Mouse (Mus musculus): ENCODE data around the gene Tmem109. TPM values are rescaled to one million over a fixed set of nuclear protein-coding genes. Genes with fewer than 3 reads are reported as not detected.

Tmem109 gene
- 46.2 and 48.4 TPM in 2 replicates for polyA plus RNA-seq (2015; fragmentation: Nextera tagmentation; extraction: Ambion mirVana)

DNA sequence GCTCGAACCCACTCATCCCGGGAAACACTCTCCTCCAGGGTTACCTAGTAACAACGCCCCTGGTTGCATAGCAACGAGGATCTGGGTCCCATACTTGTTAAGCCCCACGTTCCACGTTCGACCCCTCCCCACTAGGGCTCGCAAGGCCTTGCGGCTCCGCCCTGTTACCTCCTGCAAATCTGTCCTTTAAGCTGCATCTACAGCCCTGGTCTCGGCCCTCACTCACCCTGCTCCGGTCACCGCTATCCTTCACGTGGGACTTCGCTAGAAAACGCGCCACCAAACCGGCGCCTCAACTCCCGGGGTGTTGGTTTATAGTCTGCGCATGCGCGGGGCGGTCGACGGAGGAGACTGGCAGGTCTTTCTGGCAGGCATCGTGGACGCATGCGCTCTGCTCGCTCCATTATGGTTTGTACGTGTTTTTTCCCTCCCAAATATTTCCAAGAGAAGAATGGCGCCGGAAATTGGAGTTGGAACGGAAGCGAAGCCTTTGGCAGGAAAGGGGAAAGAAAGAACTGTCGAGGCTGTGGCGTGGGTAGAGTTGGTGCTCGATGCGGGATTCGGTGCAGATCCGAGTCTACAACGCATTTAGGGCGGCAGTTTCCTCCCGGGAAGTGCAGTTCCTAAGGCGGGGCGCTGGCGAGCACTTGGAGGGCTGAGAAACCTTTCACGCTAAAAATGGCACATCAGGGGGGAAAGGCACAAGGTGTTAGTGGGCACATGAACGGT lies at the start of gene Tmem109:
Tmem109 (minus strand) TSS at position 576 of the 729 bp plus-strand sequence.
- peak within 1 kb of the TSS; percentile 78 for H3K9ac ChIP-seq
- H3K4me2 ChIP-seq = peak within 1 kb of the TSS; percentile 94
- peaks cover 27% of the 10 kb centered on the region for H3K4me1 ChIP-seq
- under 1% methylated on average over 49 of the region's 49 CpGs for WGBS
- H3K9me3 ChIP-seq = no peaks in the 10 kb centered on the region
- H3K27ac ChIP-seq = peak within 1 kb of the TSS; percentile 99
- no peaks in the 10 kb centered on the region for H3K27me3 ChIP-seq (replicated peaks)
- ATAC-seq (replicated peaks) = peak; percentile 96
- H3K4me3 ChIP-seq = peak within 1 kb of the TSS; percentile 48
- H3K36me3 ChIP-seq (replicated peaks) = no peaks in the 10 kb centered on the region

DNA sequence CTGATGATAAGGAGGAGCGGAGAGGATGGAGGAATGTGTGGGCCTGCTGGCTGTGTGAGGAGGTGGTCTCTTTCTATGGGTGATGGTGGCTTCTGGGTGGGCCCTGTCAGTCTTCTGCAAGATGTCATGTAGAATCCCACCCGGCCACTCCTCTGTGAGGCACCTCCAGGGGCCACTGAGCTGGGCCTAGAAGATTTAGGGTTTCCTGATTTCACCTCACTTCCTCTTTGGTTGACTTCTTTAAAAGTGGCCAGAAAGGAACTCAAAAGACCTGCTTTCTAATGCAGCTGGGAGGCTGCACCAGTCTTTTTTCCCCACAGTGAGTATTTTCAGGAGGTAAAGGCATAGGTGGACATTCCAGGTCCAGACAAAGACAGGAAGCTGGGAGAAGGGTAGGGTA lies 48.8 kb upstream of the Tmem109 start:
- no peaks in the 10 kb centered on the region for H3K36me3 ChIP-seq (replicated peaks)
- no peak overlapping the region for H3K27ac ChIP-seq
- H3K9me3 ChIP-seq = no peaks in the 10 kb centered on the region
- no peaks in the 10 kb centered on the region for H3K27me3 ChIP-seq (replicated peaks)
- WGBS = 87% methylated on average over 2 of the region's 2 CpGs
- no peak overlapping the region for H3K4me2 ChIP-seq
- H3K9ac ChIP-seq = no peak overlapping the region
- no peak for ATAC-seq (replicated peaks)
- H3K4me1 ChIP-seq = no peaks in the 10 kb centered on the region
- no peak overlapping the region for H3K4me3 ChIP-seq

DNA sequence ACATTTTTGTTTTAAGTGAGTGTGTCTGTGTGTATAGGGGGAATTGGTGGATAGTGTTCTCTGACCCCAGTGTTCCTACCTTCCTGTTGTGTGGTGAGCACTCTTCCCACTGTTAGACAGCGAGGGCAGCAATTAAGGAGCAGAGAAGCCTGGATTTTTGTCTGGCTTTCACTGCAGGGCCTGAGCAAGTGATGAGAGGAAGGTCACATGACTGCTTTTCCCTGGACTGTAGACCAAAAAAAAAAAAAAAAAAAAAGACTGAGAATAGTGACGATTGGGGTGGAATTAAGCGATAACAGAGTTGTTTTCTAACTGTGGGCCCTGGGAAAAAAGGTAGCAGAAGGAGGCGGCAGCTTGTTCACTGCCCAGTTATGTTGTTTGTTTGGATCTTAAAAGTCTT lies 44.9 kb upstream of the Tmem109 start:
- Histone ChIP-seq H3K36me3 (replicated peaks) (no peaks in the 10 kb centered on the region), H3K4me3 (no peak overlapping the region), H3K9me3 (no peaks in the 10 kb centered on the region), H3K27me3 (replicated peaks) (no peaks in the 10 kb centered on the region), H3K4me2 (no peak overlapping the region), H3K9ac (no peak overlapping the region), H3K27ac (no peak overlapping the region), H3K4me1 (no peaks in the 10 kb centered on the region)
- WGBS = 26% methylated on average over 4 of the region's 4 CpGs
- no peak for ATAC-seq (replicated peaks)

DNA sequence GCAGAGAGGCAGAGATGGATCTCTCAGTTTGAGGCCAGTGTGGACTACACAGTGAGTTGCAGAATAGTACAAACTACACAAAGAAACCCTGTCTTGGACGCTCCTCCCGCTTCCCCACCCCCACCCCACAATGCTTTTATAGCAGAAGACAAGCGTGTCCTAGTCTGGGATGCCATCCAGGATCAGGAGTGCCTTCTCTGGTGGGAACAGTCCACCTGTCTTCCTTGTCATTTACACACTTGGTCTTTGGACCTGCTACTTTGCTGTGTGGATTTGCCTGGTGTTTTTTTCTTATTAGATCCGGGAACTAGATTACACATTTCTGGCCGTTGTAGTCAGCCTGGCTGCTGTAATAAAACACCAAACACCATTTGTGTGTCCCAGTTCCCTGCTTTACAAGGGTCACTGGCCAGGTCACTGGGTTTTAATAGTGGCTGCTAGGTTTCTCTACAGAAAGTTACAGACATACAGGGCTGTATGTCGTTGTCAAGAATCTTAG lies 44.4 kb upstream of the Tmem109 start:
- no peaks in the 10 kb centered on the region for H3K36me3 ChIP-seq (replicated peaks)
- H3K4me2 ChIP-seq = no peak overlapping the region
- H3K4me3 ChIP-seq = no peak overlapping the region
- H3K9me3 ChIP-seq = no peaks in the 10 kb centered on the region
- ATAC-seq (replicated peaks) = 0 out of 2 replicates have a peak, but pooled peaks have one; percentile 33
- no peak overlapping the region for H3K9ac ChIP-seq
- H3K27me3 ChIP-seq (replicated peaks) = no peaks in the 10 kb centered on the region
- H3K27ac ChIP-seq = no peak overlapping the region
- H3K4me1 ChIP-seq = no peaks in the 10 kb centered on the region
- WGBS = 16% methylated on average over 6 of the region's 6 CpGs

DNA sequence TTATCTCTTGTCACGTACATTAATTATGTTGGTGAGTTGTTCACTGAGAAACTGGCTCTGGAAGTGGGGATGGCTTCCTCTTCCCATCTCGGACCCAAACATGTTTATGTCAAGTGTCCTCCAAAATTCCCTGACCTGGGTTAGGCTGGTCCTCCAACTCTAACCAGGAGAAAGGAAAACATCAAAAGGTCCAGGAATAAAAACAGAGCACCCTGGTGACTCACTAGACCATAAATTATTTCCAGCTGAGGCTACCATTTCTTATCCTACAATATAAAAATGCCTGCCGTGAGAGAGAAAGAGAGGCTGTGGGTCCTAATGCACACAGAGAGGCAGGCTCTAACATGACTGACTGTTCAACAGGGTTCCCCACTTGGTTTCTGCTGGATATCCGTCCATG lies 42.4 kb upstream of the Tmem109 start:
- H3K27me3 ChIP-seq (replicated peaks) = no peaks in the 10 kb centered on the region
- H3K4me3 ChIP-seq = no peak overlapping the region
- no peak overlapping the region for H3K27ac ChIP-seq
- no peak overlapping the region for H3K9ac ChIP-seq
- H3K4me1 ChIP-seq = no peaks in the 10 kb centered on the region
- no peak for ATAC-seq (replicated peaks)
- H3K36me3 ChIP-seq (replicated peaks) = no peaks in the 10 kb centered on the region
- H3K4me2 ChIP-seq = no peak overlapping the region
- 73% methylated on average over 4 of the region's 4 CpGs for WGBS
- no peaks in the 10 kb centered on the region for H3K9me3 ChIP-seq

DNA sequence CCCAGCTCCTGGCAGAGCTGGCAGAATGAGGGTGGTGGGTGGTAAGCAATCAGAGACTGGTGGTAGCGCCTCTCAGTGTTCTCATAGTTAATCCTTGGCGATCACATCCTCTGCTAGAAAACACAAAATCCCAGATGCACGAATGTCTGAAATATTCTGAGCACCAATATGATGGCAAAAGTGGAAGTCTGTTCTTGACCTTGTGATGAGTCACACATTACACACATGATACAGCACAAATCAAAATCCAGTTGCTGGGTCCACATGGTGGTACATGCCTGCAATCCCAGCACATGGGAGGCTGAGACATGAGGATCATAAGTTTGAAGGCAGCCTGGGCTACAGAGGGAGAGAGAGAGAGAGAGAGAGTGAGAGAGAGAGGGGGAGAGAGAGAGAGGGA lies 39.3 kb upstream of the Tmem109 start:
- H3K4me3 ChIP-seq = no peak overlapping the region
- no peak overlapping the region for H3K4me2 ChIP-seq
- ATAC-seq (replicated peaks) = no peak
- H3K9me3 ChIP-seq = no peaks in the 10 kb centered on the region
- no peak overlapping the region for H3K9ac ChIP-seq
- no peaks in the 10 kb centered on the region for H3K36me3 ChIP-seq (replicated peaks)
- WGBS = 78% methylated on average over 3 of the region's 3 CpGs
- peaks cover 6% of the 10 kb centered on the region; the same call in 1 of the 2 replicates for H3K4me1 ChIP-seq
- H3K27ac ChIP-seq = no peak overlapping the region
- no peaks in the 10 kb centered on the region for H3K27me3 ChIP-seq (replicated peaks)

DNA sequence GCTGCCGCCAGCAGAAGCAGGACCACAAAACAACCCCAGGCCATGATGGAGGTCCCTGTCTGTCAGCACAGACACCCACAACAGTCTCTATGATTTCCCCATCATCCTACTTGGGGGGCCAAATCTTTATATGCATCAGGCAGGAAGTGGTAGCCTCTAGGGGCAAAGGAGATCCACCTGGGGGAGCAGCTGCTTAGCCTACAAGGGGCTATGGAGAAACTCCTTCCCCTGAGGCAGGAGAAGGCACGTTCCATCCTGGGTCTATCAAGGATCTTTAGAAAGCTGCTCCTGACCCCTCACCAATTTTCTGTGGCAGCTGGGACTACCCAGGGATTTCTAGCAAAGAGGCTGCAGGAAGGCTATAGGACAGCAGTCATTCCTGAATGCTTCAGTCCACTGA lies 38.7 kb upstream of the Tmem109 start, which contains the start of gene Zp1:
Zp1 (minus strand) TSS at position 101 of the 400 bp plus-strand sequence.
- Histone ChIP-seq H3K27me3 (replicated peaks) (no peaks in the 10 kb centered on the region), H3K9me3 (no peaks in the 10 kb centered on the region), H3K4me3 (no peak within 1 kb of the TSS), H3K9ac (no peak within 1 kb of the TSS), H3K4me2 (no peak within 1 kb of the TSS), H3K27ac (no peak within 1 kb of the TSS), H3K4me1 (peaks cover 6% of the 10 kb centered on the region; the same call in 1 of the 2 replicates), H3K36me3 (replicated peaks) (no peaks in the 10 kb centered on the region)
- WGBS = 67% methylated on average over 2 of the region's 2 CpGs
- ATAC-seq (replicated peaks) = no peak

DNA sequence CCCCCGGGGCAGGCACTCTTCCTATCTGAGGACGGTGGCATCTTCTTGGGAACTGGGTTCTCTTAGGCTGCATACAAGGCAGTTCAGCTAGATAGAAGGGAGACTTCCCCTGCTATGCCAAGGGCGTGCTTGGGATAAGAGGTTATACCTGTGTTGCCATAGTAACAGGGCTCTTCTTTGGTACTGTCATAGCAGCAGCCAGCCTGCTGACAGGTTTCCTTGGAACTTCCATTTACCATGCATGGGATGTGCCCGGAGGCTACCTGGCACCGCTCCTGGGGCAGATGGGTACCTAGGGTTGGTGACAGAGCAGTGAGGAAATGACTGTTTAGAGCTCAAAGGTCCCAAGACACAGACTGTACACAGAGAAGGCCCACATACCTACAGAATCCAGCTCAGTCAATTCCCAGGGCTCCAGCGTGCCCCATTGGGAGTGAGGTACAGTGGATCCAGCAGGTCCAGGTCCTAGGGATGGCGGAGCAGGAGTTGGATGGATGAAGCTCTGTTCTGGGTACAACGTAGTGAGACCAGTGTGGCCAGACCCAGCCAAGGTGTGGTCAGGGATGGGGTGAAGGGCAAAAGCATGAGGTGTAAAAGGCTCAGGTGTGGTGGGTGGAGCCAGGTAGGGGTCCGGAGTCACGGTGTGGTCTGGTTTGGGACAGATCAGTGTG lies 36.7 kb upstream of the Tmem109 start:
- 83% methylated on average over 10 of the region's 10 CpGs for WGBS
- H3K27ac ChIP-seq = no peak overlapping the region
- H3K4me1 ChIP-seq = peaks cover 6% of the 10 kb centered on the region; the same call in 1 of the 2 replicates
- no peaks in the 10 kb centered on the region for H3K27me3 ChIP-seq (replicated peaks)
- no peak overlapping the region for H3K4me3 ChIP-seq
- H3K9ac ChIP-seq = no peak overlapping the region
- no peaks in the 10 kb centered on the region for H3K36me3 ChIP-seq (replicated peaks)
- H3K4me2 ChIP-seq = no peak overlapping the region
- H3K9me3 ChIP-seq = no peaks in the 10 kb centered on the region
- ATAC-seq (replicated peaks) = peak; percentile 84

DNA sequence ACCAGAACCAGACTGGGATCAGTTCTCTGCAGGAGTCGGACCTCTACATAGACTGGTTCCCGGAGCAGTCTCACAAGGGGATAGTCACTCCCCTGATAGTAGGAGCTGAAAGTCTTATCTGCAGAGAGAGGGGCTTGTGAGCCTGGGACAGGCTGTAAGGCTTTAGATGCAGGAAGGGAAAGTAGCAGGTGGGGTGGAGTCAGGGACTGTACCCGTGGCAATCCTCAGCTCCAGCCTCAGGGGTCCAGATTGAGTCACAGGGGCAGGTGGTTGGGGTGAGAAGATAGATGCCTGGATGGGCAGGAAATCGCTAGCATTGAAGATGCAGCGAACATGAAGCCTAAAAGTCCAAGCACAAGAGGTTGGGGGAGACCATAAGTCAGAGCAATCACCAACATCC lies 34.7 kb upstream of the Tmem109 start:
- no peak for ATAC-seq (replicated peaks)
- H3K9me3 ChIP-seq = no peaks in the 10 kb centered on the region
- 68% methylated on average over 5 of the region's 5 CpGs for WGBS
- no peak overlapping the region for H3K27ac ChIP-seq
- no peaks in the 10 kb centered on the region for H3K36me3 ChIP-seq (replicated peaks)
- no peak overlapping the region for H3K4me3 ChIP-seq
- no peak overlapping the region for H3K4me2 ChIP-seq
- no peaks in the 10 kb centered on the region for H3K27me3 ChIP-seq (replicated peaks)
- H3K4me1 ChIP-seq = peaks cover 6% of the 10 kb centered on the region; the same call in 1 of the 2 replicates
- no peak overlapping the region for H3K9ac ChIP-seq

DNA sequence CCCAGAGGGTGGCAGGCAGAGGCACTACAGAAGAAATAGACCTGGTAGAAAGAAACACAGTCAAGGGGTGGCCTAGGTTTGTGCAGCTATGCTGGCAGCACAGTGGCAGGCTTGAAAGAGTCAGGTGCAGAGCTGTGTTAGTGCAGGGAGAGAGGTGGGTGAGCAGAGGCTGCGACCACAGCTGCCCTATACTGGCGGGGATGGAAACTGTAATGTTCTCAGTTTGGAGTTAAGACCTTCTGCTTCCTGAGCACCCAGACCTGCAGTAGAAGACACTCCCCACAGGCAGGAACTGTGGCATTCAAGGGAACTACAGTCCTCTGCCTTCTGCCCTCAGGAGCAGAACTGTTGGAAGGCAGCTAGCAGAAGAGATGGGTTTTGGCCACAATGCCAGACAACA lies 33.1 kb upstream of the Tmem109 start:
- Histone ChIP-seq H3K36me3 (replicated peaks) (no peaks in the 10 kb centered on the region), H3K9ac (no peak overlapping the region), H3K9me3 (no peaks in the 10 kb centered on the region), H3K27me3 (replicated peaks) (no peaks in the 10 kb centered on the region), H3K4me3 (no peak overlapping the region), H3K4me1 (peaks cover 6% of the 10 kb centered on the region; the same call in 1 of the 2 replicates), H3K27ac (no peak overlapping the region), H3K4me2 (no peak overlapping the region)
- 87% methylated on average over 2 of the region's 2 CpGs for WGBS
- no peak for ATAC-seq (replicated peaks)

DNA sequence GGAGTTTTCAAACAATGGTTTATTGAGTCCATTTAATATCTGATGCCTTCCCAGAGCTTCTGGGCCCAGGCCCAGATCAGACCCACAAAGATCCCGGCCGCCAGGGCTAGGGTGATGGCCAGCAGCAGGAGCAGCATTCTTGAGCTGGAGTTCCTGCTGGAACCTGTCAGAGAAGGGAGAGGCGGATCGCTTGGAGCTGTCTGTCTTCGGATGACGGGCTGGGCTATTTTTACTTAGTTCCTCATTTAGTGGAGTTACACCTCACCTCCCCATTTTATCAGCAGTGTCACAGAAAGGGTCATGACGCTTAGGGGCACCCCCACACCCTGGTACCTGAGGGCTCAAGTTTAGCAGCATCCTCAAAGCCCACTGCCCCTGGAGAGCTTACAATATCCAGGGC lies 32.5 kb upstream of the Tmem109 start:
- 83% methylated on average over 7 of the region's 7 CpGs for WGBS
- H3K4me2 ChIP-seq = no peak overlapping the region
- H3K4me3 ChIP-seq = no peak overlapping the region
- H3K27me3 ChIP-seq (replicated peaks) = no peaks in the 10 kb centered on the region
- no peak for ATAC-seq (replicated peaks)
- no peak overlapping the region for H3K9ac ChIP-seq
- H3K4me1 ChIP-seq = peaks cover 6% of the 10 kb centered on the region; the same call in 1 of the 2 replicates
- no peaks in the 10 kb centered on the region for H3K9me3 ChIP-seq
- no peak overlapping the region for H3K27ac ChIP-seq
- no peaks in the 10 kb centered on the region for H3K36me3 ChIP-seq (replicated peaks)

DNA sequence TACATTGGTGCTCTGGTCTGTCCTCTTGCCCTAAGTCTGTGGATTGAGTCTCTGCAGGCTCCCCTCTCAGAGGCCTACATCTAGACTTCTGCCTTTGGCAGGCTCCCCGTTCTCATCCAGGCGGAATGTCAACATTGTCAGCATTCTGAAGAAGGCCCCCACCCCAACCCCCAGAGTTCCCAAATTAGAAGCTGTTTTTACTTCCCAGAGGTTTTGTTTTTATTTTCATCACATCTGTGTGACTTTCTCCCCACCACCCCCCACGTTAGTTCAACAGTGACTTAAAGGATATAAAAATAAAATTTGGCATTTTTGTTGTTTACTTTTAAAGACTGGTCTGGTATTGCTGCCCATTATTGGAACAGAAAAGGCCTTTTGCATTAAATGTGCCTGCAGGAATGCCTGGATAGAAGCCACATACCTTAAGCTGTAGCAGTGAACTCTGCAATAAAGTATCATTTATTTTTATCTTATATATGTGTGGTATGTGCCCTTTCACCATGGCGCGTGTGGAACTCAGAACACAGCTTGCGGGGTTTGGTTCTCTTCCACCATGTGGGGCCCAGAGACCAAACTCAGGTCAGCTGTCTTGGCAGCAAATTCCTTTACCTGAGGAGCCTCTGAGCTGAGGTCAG lies 27.4 kb upstream of the Tmem109 start:
- 89% methylated on average over 6 of the region's 6 CpGs for WGBS

More for the DNA sequence above, 27.4 kb upstream of the Tmem109 start:
- Histone ChIP-seq H3K27ac (0 out of 2 replicates have a peak overlapping the region, but pooled peaks have one; percentile 10), H3K27me3 (replicated peaks) (no peaks in the 10 kb centered on the region), H3K36me3 (replicated peaks) (peaks cover 7% of the 10 kb centered on the region; the same call in 1 of the 2 replicates), H3K9ac (no peak overlapping the region), H3K4me3 (no peak overlapping the region), H3K9me3 (no peaks in the 10 kb centered on the region), H3K4me2 (no peak overlapping the region), H3K4me1 (no peaks in the 10 kb centered on the region)
- ATAC-seq (replicated peaks) = no peak

Data from midbrain, embryonic 15.5 days (tissue).